Mouse (Mus musculus) kidney, adult 2 months (tissue): Measurements from ENCODE around the gene Phf20.

Experiments used
- CTCF ChIP-seq: fragments of 200-500 bp; conservative IDR thresholded peaks from 2 replicates; pipeline ENCODE4 v1.5.1; 2011; ENCODE audit warnings: low read depth, mild to moderate bottlenecking, control low read depth, low read length, moderate library complexity, mixed read lengths; ENCODE audit not compliant: insufficient read depth, insufficient read length
- POLR2A ChIP-seq: fragments of 200-500 bp; IDR thresholded peaks from one replicate; pipeline ENCODE4 v1.6.1; 2011; ENCODE audit warnings: low read depth, low read length, control low read depth

DNA sequence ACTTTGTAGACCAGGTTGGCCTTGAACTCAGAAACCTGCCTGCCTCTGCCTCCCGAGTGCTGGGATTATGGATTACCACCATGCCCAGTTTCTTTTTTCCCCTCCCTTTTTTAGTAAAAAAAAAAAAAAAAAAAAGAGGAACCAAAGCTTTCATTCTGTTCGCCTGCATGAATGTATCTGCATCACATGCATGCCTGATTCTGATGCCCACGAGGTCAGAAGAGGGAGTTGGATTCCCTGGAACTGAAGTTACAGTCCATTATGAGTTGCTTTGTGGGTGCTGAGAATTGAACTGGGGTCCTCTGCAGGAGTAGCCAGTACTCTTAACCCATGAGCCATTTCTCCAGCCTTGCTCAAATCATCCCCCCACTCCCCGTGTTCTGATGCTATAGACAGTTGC, 5.2 kb downstream of the Phf20 start:
- TF ChIP-seq CTCF (no peak), POLR2A (no peak)
